Mouse (Mus musculus): Measurements from ENCODE around the gene Sox6. TPM values are rescaled to one million over a fixed set of nuclear protein-coding genes. Genes with fewer than 3 reads are reported as not detected.
A peak's percentile ranks its signal among the peaks of the same experiment; 100 is the strongest.

The Sox6 gene
- polyA plus RNA-seq, 1 experiment from 2014 or later: 84.4 TPM

DNA sequence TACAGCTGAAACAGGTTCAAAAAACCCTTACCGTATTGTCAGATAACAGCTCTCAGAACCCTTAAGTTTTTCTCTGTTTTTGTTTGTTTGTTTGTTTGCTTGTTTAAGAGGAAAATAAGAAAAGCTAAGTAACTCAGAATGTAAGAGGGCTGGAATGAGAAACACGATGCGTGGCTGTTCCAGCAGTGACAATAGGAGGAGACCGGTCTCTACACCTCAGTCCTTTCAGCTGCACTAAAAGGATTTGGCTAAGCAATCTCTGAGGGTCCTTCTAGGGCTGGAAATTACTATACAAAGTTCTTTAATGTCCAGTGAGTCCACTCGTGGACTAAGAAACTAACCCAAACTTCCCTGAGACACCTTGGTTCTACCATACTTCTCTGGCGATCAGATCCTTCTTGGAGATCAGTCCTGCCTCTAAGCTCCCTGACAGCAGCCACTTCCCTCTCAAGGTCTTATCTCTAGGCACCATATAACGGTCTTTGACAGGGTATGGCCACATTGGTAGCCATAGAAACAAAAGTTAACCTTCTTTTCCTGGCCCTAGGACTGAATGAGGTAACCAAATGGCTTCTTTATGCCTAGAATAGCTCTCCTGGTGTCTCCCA lies 488.3 kb downstream of the Sox6 start:
- no peak overlapping the region for H3K27ac ChIP-seq (replicated peaks)
- H3K9me3 ChIP-seq (replicated peaks): no peaks in the 10 kb centered on the region
- peaks cover 26% of the 10 kb centered on the region for H3K4me1 ChIP-seq (replicated peaks)
- H3K36me3 ChIP-seq (replicated peaks): peaks cover 24% of the 10 kb centered on the region
- 22% methylated on average over 7 of the region's 7 CpGs for WGBS (ENCODE audit: insufficient replicate concordance)
- H3K4me2 ChIP-seq: peak overlapping the region; percentile 40
- no peaks in the 10 kb centered on the region for H3K27me3 ChIP-seq
- peak; percentile 95 for ATAC-seq (ENCODE audit: insufficient read depth)
- H3K9ac ChIP-seq: no peak overlapping the region
- no peak overlapping the region for H3K4me3 ChIP-seq (replicated peaks)

GRCm38 (mm10) chr7:115549670-115550069 lies 488.9 kb downstream of the Sox6 start:
- whole genome bisulfite sequencing (ENCODE audit: insufficient replicate concordance): 42% methylated on average over 4 of the region's 4 CpGs
- no peaks in the 10 kb centered on the region for H3K9me3 ChIP-seq (replicated peaks)
- H3K27ac ChIP-seq (replicated peaks): no peak overlapping the region
- H3K4me1 ChIP-seq (replicated peaks): peaks cover 26% of the 10 kb centered on the region
- H3K9ac ChIP-seq: no peak overlapping the region
- no peaks in the 10 kb centered on the region for H3K27me3 ChIP-seq
- H3K4me2 ChIP-seq: 0 out of 2 replicates have a peak overlapping the region, but pooled peaks have one; percentile 40
- no peak for ATAC-seq (ENCODE audit: insufficient read depth)
- H3K36me3 ChIP-seq (replicated peaks): peaks cover 24% of the 10 kb centered on the region
- no peak overlapping the region for H3K4me3 ChIP-seq (replicated peaks)

DNA sequence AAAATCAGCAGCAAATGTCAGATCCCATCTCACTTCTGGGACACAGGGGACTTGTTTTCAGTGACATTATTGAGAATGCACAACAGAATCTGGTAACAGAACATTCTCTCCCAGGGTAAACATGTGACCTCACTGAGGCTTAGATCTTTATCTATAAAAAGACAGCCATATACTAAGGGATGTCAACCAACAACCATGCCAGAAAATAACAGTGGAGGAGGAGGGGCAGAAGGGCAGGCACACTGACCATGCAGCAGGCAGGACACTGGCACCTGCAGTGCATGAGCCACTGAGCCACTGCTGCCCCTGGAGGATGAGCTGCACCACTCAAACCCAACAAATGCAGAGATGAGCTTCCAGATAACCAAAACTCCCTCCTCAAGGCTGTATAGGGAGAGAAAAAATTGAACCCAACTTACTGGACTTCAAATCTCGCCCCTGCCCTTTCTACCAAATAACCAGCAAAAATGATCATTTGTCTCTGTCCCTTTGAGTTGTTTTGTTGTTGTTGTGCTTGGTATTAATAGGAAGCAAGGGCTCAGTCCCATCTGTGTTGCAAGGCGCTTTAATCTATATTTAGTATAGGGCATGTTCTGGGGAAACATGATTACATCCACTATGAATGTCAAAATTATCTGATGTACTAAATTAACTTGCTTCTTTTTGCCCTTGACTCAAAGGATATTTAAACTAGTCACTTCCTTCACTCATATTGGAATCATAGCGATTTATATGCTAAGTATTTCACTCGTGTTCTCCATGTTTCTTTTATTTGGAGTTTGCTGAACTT lies 492.8 kb downstream of the Sox6 start:
- Histone ChIP-seq H3K9ac (no peak overlapping the region), H3K27ac (replicated peaks) (no peak overlapping the region), H3K9me3 (replicated peaks) (no peaks in the 10 kb centered on the region), H3K36me3 (replicated peaks) (peaks cover 61% of the 10 kb centered on the region), H3K4me3 (replicated peaks) (no peak overlapping the region), H3K4me1 (replicated peaks) (peaks cover 16% of the 10 kb centered on the region), H3K27me3 (no peaks in the 10 kb centered on the region), H3K4me2 (no peak overlapping the region)
- no peak for ATAC-seq (ENCODE audit: insufficient read depth)
- WGBS (ENCODE audit: insufficient replicate concordance): 69% methylated on average over 4 of the region's 4 CpGs

DNA sequence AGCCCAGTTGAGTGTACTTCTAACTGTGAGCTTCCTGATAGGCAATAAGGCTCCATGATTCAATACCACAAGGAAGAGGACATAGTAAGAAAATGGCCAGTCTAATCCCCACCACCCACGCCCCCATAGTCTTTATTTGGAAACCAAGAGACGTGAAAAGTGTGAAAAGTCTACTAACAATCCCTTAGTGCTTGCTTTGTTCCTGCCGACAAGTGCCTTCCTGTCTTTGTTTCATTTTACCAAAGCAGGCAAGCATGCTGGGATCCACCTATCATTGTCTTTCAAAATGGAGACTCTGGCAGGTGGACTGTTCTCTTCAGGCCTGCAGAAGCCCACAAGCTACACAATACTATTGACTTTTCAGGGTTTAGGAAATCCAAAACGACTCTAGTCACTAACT lies 495.0 kb downstream of the Sox6 start:
- H3K4me2 ChIP-seq: no peak overlapping the region
- no peaks in the 10 kb centered on the region for H3K27me3 ChIP-seq
- H3K9me3 ChIP-seq (replicated peaks): no peaks in the 10 kb centered on the region
- 67% methylated on average over 4 of the region's 4 CpGs for WGBS (ENCODE audit: insufficient replicate concordance)
- no peak overlapping the region for H3K27ac ChIP-seq (replicated peaks)
- ATAC-seq (ENCODE audit: insufficient read depth): no peak
- H3K4me1 ChIP-seq (replicated peaks): no peaks in the 10 kb centered on the region
- no peak overlapping the region for H3K9ac ChIP-seq
- peaks cover 69% of the 10 kb centered on the region for H3K36me3 ChIP-seq (replicated peaks)
- H3K4me3 ChIP-seq (replicated peaks): no peak overlapping the region

- no peak for ATAC-seq (ENCODE audit: insufficient read depth)
- Histone ChIP-seq H3K9me3 (replicated peaks) (no peaks in the 10 kb centered on the region), H3K4me2 (no peak overlapping the region), H3K9ac (no peak overlapping the region), H3K27me3 (no peaks in the 10 kb centered on the region), H3K4me1 (replicated peaks) (no peaks in the 10 kb centered on the region), H3K4me3 (replicated peaks) (no peak overlapping the region), H3K36me3 (replicated peaks) (peaks cover 87% of the 10 kb centered on the region), H3K27ac (replicated peaks) (no peak overlapping the region)
- 53% methylated on average over 2 of the region's 2 CpGs for WGBS (ENCODE audit: insufficient replicate concordance)
These were observed 498.3 kb downstream of the Sox6 start for GRCm38 (mm10) chr7:115540261-115540660.

DNA sequence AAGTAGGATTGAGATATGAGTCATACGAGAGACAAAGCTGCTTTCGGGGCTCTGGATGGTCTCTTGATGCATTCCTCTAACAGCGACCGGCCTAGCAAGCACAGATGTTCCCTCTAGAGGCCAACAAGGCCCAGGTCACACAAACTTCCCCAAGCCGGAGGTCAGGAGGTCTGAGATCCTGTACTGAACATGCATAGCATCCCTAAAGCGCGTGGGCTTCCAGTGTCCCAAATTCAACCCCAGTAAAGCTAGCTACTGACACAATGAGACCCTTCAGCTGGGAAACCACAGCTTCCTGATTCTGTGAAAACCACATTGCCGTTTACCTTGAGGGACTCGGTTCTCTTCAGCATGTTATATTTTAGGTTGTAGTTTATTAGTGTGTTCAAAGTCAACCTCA lies 499.6 kb downstream of the Sox6 start:
- no peak for ATAC-seq (ENCODE audit: insufficient read depth)
- H3K27me3 ChIP-seq: no peaks in the 10 kb centered on the region
- no peak overlapping the region for H3K4me2 ChIP-seq
- no peak overlapping the region for H3K27ac ChIP-seq (replicated peaks)
- WGBS (ENCODE audit: insufficient replicate concordance): 23% methylated on average over 9 of the region's 9 CpGs
- H3K4me3 ChIP-seq (replicated peaks): no peak overlapping the region
- H3K4me1 ChIP-seq (replicated peaks): no peaks in the 10 kb centered on the region
- H3K9ac ChIP-seq: no peak overlapping the region
- no peaks in the 10 kb centered on the region for H3K9me3 ChIP-seq (replicated peaks)
- H3K36me3 ChIP-seq (replicated peaks): peaks cover 81% of the 10 kb centered on the region

DNA sequence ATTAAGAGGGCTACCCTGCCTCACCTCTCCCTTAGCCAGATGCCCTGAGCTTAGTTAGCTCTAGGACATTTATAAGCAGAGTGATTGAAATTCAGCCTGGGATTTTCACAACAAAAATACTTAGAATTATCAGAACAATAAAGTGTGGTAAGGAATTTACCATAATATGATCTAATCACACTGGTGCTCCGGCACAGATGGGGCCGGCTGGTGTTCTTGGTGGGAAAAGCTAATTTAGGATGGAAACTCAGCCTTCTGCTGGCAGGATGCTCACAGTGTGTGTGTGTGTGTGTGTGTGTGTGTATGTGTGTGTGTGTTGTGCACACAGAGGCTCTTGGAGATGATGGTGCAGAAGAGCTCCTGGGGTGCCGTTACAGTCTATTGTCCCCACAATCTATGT lies 501.0 kb downstream of the Sox6 start:
- WGBS (ENCODE audit: insufficient replicate concordance): 94% methylated on average over 3 of the region's 3 CpGs
- H3K27ac ChIP-seq (replicated peaks): no peak overlapping the region
- H3K4me3 ChIP-seq (replicated peaks): no peak overlapping the region
- H3K36me3 ChIP-seq (replicated peaks): peaks cover 75% of the 10 kb centered on the region
- H3K9me3 ChIP-seq (replicated peaks): no peaks in the 10 kb centered on the region
- no peak overlapping the region for H3K9ac ChIP-seq
- H3K4me2 ChIP-seq: no peak overlapping the region
- H3K4me1 ChIP-seq (replicated peaks): no peaks in the 10 kb centered on the region
- ATAC-seq (ENCODE audit: insufficient read depth): no peak
- H3K27me3 ChIP-seq: no peaks in the 10 kb centered on the region

DNA sequence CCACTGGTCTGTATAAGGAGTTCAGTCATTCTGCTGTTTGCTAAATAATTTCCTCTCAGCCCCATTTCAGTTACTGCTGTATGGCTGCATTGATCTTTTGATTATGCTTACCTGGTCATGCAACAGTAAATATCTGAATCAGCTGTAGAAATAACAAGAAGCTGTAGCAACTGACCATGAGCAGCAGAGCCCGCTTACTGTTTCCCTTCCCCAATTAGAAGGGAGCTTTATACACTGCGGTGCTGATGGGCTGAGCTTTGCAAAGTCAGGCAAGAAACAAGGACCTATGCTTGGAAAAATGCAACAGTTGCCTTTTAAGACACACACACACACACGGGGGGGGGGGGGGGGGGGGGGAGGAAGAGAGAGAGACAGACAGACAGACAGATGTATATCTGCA lies 502.1 kb downstream of the Sox6 start:
- Histone ChIP-seq H3K27ac (replicated peaks) (no peak overlapping the region), H3K4me3 (replicated peaks) (no peak overlapping the region), H3K4me2 (no peak overlapping the region), H3K4me1 (replicated peaks) (no peaks in the 10 kb centered on the region), H3K9ac (no peak overlapping the region), H3K9me3 (replicated peaks) (no peaks in the 10 kb centered on the region), H3K36me3 (replicated peaks) (peaks cover 64% of the 10 kb centered on the region), H3K27me3 (no peaks in the 10 kb centered on the region)
- WGBS (ENCODE audit: insufficient replicate concordance): 84% methylated on average over 3 of the region's 3 CpGs
- ATAC-seq (ENCODE audit: insufficient read depth): no peak

GRCm38 (mm10) chr7:115531875-115532274 lies 506.7 kb downstream of the Sox6 start:
- Histone ChIP-seq H3K4me2 (no peak overlapping the region), H3K27me3 (no peaks in the 10 kb centered on the region), H3K9me3 (replicated peaks) (no peaks in the 10 kb centered on the region), H3K36me3 (replicated peaks) (peaks cover 26% of the 10 kb centered on the region), H3K4me1 (replicated peaks) (no peaks in the 10 kb centered on the region), H3K4me3 (replicated peaks) (no peak overlapping the region), H3K27ac (replicated peaks) (no peak overlapping the region), H3K9ac (no peak overlapping the region)
- 58% methylated on average over 1 of the region's 1 CpGs for WGBS (ENCODE audit: insufficient replicate concordance)
- ATAC-seq (ENCODE audit: insufficient read depth): no peak

- Histone ChIP-seq H3K4me2 (no peak overlapping the region), H3K27me3 (no peaks in the 10 kb centered on the region), H3K9me3 (replicated peaks) (no peaks in the 10 kb centered on the region), H3K4me1 (replicated peaks) (no peaks in the 10 kb centered on the region), H3K36me3 (replicated peaks) (peaks cover 19% of the 10 kb centered on the region), H3K4me3 (replicated peaks) (no peak overlapping the region), H3K9ac (no peak overlapping the region), H3K27ac (replicated peaks) (no peak overlapping the region)
- 9% methylated on average over 2 of the region's 2 CpGs for WGBS (ENCODE audit: insufficient replicate concordance)
- ATAC-seq (ENCODE audit: insufficient read depth): no peak
These were observed 507.4 kb downstream of the Sox6 start for GRCm38 (mm10) chr7:115531217-115531616.

GRCm38 (mm10) chr7:115517701-115518100 lies 520.9 kb downstream of the Sox6 start:
- Histone ChIP-seq H3K27me3 (no peaks in the 10 kb centered on the region), H3K9me3 (replicated peaks) (no peaks in the 10 kb centered on the region), H3K4me2 (no peak overlapping the region), H3K9ac (no peak overlapping the region), H3K27ac (replicated peaks) (no peak overlapping the region), H3K4me1 (replicated peaks) (no peaks in the 10 kb centered on the region), H3K4me3 (replicated peaks) (no peak overlapping the region), H3K36me3 (replicated peaks) (peaks cover 11% of the 10 kb centered on the region)
- WGBS (ENCODE audit: insufficient replicate concordance): 90% methylated on average over 1 of the region's 1 CpGs
- no peak for ATAC-seq (ENCODE audit: insufficient read depth)

All from liver, embryonic 15.5 days (tissue).